Mouse (Mus musculus) A20 (cell line): ENCODE data around the gene Sec63.
A peak's percentile ranks its signal among the peaks of the same experiment; 100 is the strongest.

ENCODE experiments used
- DNase-seq: peaks from one replicate; pipeline ENCODE4 v3.0.0-alpha.2; 2011; ENCODE audit warnings: low read depth, low spot score

The Sec63 gene

DNA sequence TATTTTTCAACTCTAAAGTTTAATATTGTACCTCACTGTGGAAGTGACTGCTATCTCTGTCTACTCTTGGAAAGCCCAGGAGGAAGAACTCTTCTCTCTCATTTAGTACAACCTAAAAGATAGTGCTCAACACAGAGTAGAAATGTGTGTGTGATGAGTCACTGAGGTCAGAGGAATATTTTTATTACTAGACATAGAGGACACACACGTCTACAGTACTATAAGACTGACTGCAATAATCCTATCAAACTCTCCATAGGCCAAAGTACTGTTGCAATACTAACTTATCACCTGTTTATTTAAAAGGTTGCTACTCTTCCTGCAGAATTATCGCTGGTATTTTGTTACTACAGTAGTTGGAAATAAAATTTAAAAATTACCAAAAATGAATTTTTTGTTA is 68.7 kb downstream of the Sec63 start:
- no peak for DNase-seq

DNA sequence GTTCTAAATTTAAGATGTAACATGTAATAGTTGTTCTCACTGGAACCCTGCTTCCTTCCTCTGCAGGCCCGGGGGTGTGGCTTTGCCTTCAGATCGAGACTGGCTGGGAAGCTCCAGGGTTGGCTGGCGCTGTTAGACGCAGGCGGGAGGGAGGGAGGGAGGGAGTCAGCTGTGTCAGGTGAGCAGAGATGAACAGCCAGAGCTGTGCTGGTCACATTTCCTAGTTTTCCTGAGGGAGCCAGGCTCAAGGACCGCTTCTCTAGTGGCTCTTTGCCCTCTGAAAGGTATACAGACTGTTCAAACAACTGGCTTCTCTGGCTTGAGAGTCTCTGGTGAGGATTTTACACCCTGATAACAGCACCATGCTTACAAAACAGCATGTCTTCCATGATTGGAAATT is 69.1 kb downstream of the Sec63 start:
- DNase-seq: no peak

- peak; percentile 24 for DNase-seq
Observed at GRCm38 (mm10) chr10:42832677-42833076, 71.4 kb downstream of the Sec63 start.

- DNase-seq: no peak
Observed at GRCm38 (mm10) chr10:42833871-42834727, 72.8 kb downstream of the Sec63 start.

DNA sequence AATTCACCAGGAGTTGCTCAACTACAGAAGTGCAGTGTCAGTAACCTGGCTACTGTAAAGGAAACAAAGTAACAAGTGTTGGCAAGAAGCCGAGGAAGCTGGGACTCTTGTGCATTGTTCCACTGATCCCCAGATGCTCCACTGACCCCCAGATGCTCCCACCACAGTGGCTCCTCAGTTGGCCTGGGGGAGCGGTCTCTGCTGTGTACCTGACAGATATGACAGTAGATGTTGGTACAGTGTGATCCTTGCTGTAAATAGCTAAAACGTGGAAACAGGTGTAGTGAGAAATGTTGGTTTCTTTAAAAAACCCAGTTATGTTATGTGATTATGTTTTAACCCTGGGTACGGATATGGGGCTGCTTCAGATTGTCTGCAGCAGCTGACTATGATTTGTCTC is 76.8 kb downstream of the Sec63 start:
- DNase-seq: no peak

- no peak for DNase-seq
Observed at GRCm38 (mm10) chr10:42838736-42839135, 77.4 kb downstream of the Sec63 start.

DNA sequence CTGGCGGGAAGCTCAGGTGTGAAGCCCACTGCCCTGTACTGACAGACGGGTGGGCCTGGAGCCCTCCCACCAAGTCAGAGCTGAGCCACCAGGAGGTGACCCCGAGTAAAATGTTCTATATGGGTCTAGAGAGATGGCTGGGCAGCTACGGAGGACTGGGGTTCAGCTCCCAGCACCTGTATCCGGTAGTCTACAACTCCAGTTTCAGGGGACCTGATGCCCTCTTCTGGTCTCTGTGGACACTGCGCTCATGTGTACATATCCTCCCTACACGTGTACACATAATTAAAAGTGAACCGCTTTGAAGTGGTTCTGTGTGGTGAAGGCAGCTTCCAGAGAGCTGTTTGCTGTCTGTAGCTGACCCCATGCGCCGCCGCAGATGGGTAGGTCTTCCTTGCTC is 78.7 kb downstream of the Sec63 start:
- DNase-seq: peak; percentile 5

DNA sequence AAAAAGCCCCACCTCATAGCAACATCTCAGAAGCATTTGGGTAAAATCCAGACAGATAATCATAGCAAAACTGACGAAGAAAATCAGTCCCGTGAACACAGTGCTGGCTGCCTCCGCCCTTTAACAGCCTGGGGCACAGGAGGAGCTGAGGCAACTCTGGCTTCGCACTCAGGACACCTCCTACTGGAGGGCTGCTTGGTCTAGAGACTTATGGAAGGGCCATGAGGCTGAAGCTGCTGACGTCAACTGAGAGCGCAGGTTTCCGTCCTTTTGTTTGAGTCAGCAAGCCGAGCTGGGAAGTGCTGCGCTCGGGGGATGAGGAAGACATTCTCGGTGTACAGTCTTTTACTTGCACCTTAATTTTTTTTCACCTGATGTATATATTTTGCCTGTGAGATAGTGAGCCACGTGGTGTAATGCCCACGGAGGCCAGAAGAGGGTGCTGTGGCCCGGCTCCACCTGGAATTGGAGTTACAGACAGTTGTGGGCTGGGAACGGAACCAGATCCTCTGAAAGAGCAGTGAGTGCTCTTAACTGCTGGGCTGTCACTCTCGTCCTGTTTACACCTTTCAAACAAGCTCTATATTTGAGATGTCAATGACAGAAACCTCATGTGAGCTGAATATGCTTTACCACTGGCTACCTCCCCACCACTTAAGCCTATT is 80.4 kb downstream of the Sec63 start:
- DNase-seq: peak; percentile 55

GRCm38 (mm10) chr10:42842358-42842757 is 81.1 kb downstream of the Sec63 start:
- DNase-seq: peak; percentile 64

DNA sequence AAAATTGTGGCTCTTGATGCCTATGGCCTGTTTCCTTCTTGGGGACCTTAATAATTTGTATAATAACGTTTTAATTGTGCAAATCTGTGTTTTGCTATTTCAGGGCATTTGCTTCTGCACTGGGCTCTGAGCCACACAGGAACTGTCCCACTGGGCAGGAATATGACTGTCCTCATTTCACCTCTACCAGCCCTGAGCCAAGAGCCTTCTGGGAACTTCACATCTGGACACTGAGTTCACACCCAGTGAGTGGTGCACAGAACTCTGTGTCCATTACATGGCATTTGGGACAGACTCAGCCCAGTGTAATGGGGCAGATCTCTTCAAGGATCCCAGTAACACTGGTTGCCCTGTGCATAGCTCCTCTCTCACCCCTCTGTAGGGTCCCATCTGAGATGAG is 82.1 kb downstream of the Sec63 start:
- DNase-seq: no peak

- no peak for DNase-seq
Observed at GRCm38 (mm10) chr10:42845480-42845879, 84.2 kb downstream of the Sec63 start.

DNA sequence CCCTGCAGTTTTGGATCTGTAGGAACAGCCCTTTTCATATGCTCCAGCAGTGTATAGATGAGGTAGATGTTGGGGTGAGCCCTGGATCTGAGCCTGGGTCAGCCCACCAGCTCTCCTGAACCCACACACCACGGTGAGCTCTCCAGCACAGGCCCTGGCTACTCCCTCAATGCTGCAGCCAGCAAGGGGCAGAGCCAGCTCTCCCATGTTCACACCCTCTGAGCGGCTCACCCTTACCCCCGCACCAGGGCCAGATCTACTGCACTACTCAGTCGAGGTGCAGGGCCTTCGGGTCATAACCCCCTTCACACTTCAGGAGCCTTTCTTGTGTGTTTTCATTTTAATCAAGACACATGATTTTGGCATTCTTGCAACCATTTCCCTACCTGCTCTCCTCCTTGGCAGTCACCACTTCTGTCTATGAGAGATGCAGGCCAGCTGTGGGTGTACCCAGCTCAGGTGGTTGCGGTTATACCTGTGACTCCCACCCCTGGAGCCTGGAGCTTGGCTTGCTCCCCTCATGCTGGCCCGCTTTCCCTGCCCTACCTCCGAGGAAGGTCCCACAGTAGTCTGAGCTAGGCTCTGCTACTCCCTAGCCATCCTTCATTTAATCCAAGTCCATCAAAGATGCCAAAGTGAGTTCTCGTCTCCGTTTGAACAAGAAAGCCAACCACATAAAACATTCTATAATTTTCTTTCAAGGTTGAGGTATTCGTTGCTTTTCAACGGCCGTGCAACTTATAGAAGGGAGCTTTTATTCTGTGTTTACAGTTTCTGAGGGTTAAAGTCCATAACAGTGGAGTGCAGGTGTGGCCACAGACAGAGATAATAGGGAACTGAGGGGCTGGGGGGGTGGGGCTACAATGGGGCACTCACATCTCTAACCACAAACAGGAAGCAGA is 87.1 kb downstream of the Sec63 start:
- no peak for DNase-seq

GRCm38 (mm10) chr10:42849081-42849400 is 87.7 kb downstream of the Sec63 start:
- DNase-seq: peak; percentile 69

- no peak for DNase-seq
Observed at GRCm38 (mm10) chr10:42854838-42855237, 93.5 kb downstream of the Sec63 start.

GRCm38 (mm10) chr10:42855250-42855649 is 94.0 kb downstream of the Sec63 start:
- DNase-seq: no peak

DNA sequence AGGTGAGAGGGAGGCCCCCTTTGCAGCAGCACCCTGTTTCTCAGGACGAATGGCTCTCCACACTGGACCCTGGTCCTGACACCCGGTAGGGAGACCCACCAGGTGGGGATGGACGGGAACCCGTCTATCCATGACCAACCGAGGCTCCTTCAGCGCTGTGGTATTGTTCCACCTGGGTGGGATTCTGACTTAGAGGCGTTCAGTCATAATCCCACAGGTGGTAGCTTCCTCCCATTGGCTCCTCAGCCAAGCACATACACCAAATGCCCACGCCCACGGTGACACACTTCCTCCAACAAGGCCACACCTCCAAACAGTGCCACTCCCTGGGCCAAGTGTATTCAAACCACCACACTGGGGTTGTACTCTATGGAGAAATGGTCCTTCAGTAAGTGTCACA is 95.3 kb downstream of the Sec63 start:
- no peak for DNase-seq

- DNase-seq: no peak
Observed at GRCm38 (mm10) chr10:42857021-42857420, 95.7 kb downstream of the Sec63 start.

GRCm38 (mm10) chr10:42859781-42860158 is 98.5 kb downstream of the Sec63 start:
- no peak for DNase-seq

- peak; percentile 53 for DNase-seq
Observed at GRCm38 (mm10) chr10:42860159-42860911, 99.0 kb downstream of the Sec63 start, which contains the start of gene Scml4. Gene Scml4 (plus strand): TSS chr10:42860370.

GRCm38 (mm10) chr10:42861446-42861845 is 100.2 kb downstream of the Sec63 start:
- DNase-seq: peak; percentile 10

- peak; percentile 79 for DNase-seq
Observed at GRCm38 (mm10) chr10:42862102-42862740, 100.9 kb downstream of the Sec63 start.
